Mouse (Mus musculus) stomach, postnatal 0 days (tissue): ENCODE measurements around the gene Cpne6.

Experiments used
- CTCF ChIP-seq: IDR thresholded peaks from 2 replicates; pipeline ENCODE4 v1.5.1; 2016; ENCODE audit warnings: antibody characterized with exemption, low read depth, mild to moderate bottlenecking, moderate library complexity
- EP300 ChIP-seq: optimal IDR thresholded peaks from 2 replicates; pipeline ENCODE3; 2016; ENCODE audit warnings: antibody characterized with exemption

GRCm38 (mm10) chr14:55551347-55551746 is 41.1 kb downstream of the Cpne6 start:
- TF ChIP-seq CTCF = no peak
- no peak for TF ChIP-seq EP300
